Mouse (Mus musculus) embryonic fibroblast, embryonic 13.5 days (primary cell): ENCODE measurements at regions not wholly inside any gene's neighbourhood (a gene's known extent, or its start where the extent isn't known, plus 50 kb on each side); places are given as distances from the start of the nearest gene placed in this dataset.

Source experiments
- H3K27ac ChIP-seq: 2 replicates; pipeline ENCODE4 v1.5.1; 2012; ENCODE audit warnings: low read length, control low read depth, inconsistent platforms; ENCODE audit not compliant: insufficient read depth
- H3K4me1 ChIP-seq: 2 replicates; pipeline ENCODE4 v1.6.1; 2011; ENCODE audit warnings: low read length; ENCODE audit not compliant: control insufficient read depth, insufficient read depth
- H3K4me3 ChIP-seq: 2 replicates; pipeline ENCODE4 v1.5.1; 2011; ENCODE audit warnings: mild to moderate bottlenecking, control low read depth, low read length; ENCODE audit not compliant: insufficient read depth
- CTCF ChIP-seq: IDR thresholded peaks from 2 replicates; pipeline ENCODE4 v1.5.1; 2011; ENCODE audit warnings: mild to moderate bottlenecking, control low read depth, low read length, moderate library complexity, borderline replicate concordance; ENCODE audit not compliant: insufficient read depth
- POLR2A ChIP-seq: IDR thresholded peaks from 2 replicates; pipeline ENCODE4 v1.6.1; 2011; ENCODE audit warnings: low read depth, mild to moderate bottlenecking, control low read depth, low read length, moderate library complexity

- Histone ChIP-seq H3K27ac (peak overlapping the region; percentile 14; the same call in 1 of the 2 replicates), H3K4me1 (peaks cover 7% of the 10 kb centered on the region; the same call in 1 of the 2 replicates), H3K4me3 (no peak overlapping the region)
- no peak for TF ChIP-seq CTCF
These were observed 168.0 kb downstream of the Gm11077 start for GRCm38 (mm10) chr6:140897111-140897510.

GRCm38 (mm10) chr6:140924319-140924981 is 195.4 kb downstream of the Gm11077 start:
- no peak overlapping the region for H3K4me3 ChIP-seq
- no peak overlapping the region for H3K27ac ChIP-seq
- TF ChIP-seq CTCF (no peak), POLR2A (no peak)
- H3K4me1 ChIP-seq: no peaks in the 10 kb centered on the region

GRCm38 (mm10) chr6:140927616-140928015 is 198.5 kb downstream of the Gm11077 start:
- Histone ChIP-seq H3K27ac (no peak overlapping the region), H3K4me3 (no peak overlapping the region), H3K4me1 (no peaks in the 10 kb centered on the region)
- TF ChIP-seq POLR2A: no peak
- TF ChIP-seq CTCF: no peak

- H3K27ac ChIP-seq: no peak overlapping the region
- TF ChIP-seq CTCF (no peak), POLR2A (no peak)
- H3K4me3 ChIP-seq: no peak overlapping the region
- no peaks in the 10 kb centered on the region; the same call in 1 of the 2 replicates for H3K4me1 ChIP-seq
These were observed 205.2 kb downstream of the Gm11077 start for GRCm38 (mm10) chr6:140934286-140934685.

GRCm38 (mm10) chr6:140938025-140938424 is 208.9 kb downstream of the Gm11077 start:
- no peaks in the 10 kb centered on the region; the same call in 1 of the 2 replicates for H3K4me1 ChIP-seq
- TF ChIP-seq CTCF (no peak), POLR2A (no peak)
- H3K27ac ChIP-seq: no peak overlapping the region
- no peak overlapping the region for H3K4me3 ChIP-seq

GRCm38 (mm10) chr6:140946720-140947119 is 217.6 kb downstream of the Gm11077 start:
- Histone ChIP-seq H3K27ac (no peak overlapping the region), H3K4me3 (no peak overlapping the region), H3K4me1 (no peaks in the 10 kb centered on the region)
- no peak for TF ChIP-seq CTCF
- TF ChIP-seq POLR2A: no peak

GRCm38 (mm10) chr6:140950483-140950882 is 221.4 kb downstream of the Gm11077 start:
- TF ChIP-seq POLR2A: no peak
- no peak for TF ChIP-seq CTCF
- H3K4me1 ChIP-seq: peaks cover 4% of the 10 kb centered on the region; the same call in 1 of the 2 replicates
- no peak overlapping the region for H3K27ac ChIP-seq
- H3K4me3 ChIP-seq: no peak overlapping the region

GRCm38 (mm10) chr6:140953256-140953655 is 224.2 kb downstream of the Gm11077 start:
- no peak for TF ChIP-seq CTCF
- no peak for TF ChIP-seq POLR2A
- Histone ChIP-seq H3K4me3 (no peak overlapping the region), H3K27ac (no peak overlapping the region), H3K4me1 (peaks cover 8% of the 10 kb centered on the region)

GRCm38 (mm10) chr6:140953721-140954120 is 224.6 kb downstream of the Gm11077 start:
- no peak overlapping the region for H3K27ac ChIP-seq
- no peak overlapping the region for H3K4me3 ChIP-seq
- H3K4me1 ChIP-seq: peaks cover 8% of the 10 kb centered on the region
- no peak for TF ChIP-seq CTCF
- TF ChIP-seq POLR2A: no peak

GRCm38 (mm10) chr6:140955751-140956521 is 226.9 kb downstream of the Gm11077 start:
- no peak overlapping the region for H3K4me3 ChIP-seq
- no peak for TF ChIP-seq CTCF
- TF ChIP-seq POLR2A: no peak
- no peak overlapping the region for H3K27ac ChIP-seq
- H3K4me1 ChIP-seq: peaks cover 8% of the 10 kb centered on the region
